Mouse (Mus musculus) lung, embryonic 15.5 days (tissue): ENCODE data around the gene Rpl37. TPM values are rescaled to one million over a fixed set of nuclear protein-coding genes. Genes with fewer than 3 reads are reported as not detected.

ENCODE experiments used
- ATAC-seq: fragments of 200-750 bp; cut with Nextera tagmentation; 2 replicates; pipeline ENCODE4 v1.8.0; 2017; ENCODE audit warnings: moderate number of reproducible peaks, borderline replicate concordance; ENCODE audit not compliant: low FRiP score, low TSS enrichment; ENCODE audit errors: extremely low read depth
- H3K27ac ChIP-seq: fragments of 300-500 bp; sonication (generic); 2 replicates; pipeline ENCODE4 v1.5.1; 2015; ENCODE audit warnings: moderate library complexity, mild to moderate bottlenecking, inconsistent platforms
- H3K27me3 ChIP-seq: fragments of 300-500 bp; sonication (generic); 2 replicates; pipeline ENCODE4 v1.6.1; 2015; ENCODE audit warnings: inconsistent platforms
- H3K36me3 ChIP-seq: fragments of 300-500 bp; sonication (generic); 2 replicates; pipeline ENCODE4 v1.6.1; 2015; ENCODE audit warnings: inconsistent platforms
- H3K4me1 ChIP-seq: fragments of 300-500 bp; sonication (generic); 2 replicates; pipeline ENCODE4 v1.6.1; 2015; ENCODE audit warnings: inconsistent platforms
- H3K4me2 ChIP-seq: fragments of 300-500 bp; sonication (generic); 2 replicates; pipeline ENCODE4 v1.6.1; 2015; ENCODE audit warnings: inconsistent platforms, mild to moderate bottlenecking, moderate library complexity
- H3K4me3 ChIP-seq: fragments of 300-500 bp; sonication (generic); 2 replicates; pipeline ENCODE4 v1.5.1; 2015; ENCODE audit warnings: mild to moderate bottlenecking, inconsistent platforms
- H3K9ac ChIP-seq: fragments of 300-500 bp; sonication (generic); 2 replicates; pipeline ENCODE4 v1.6.1; 2015; ENCODE audit warnings: inconsistent platforms
- H3K9me3 ChIP-seq: fragments of 300-500 bp; sonication (generic); 2 replicates; pipeline ENCODE4 v1.6.1; 2016; ENCODE audit warnings: inconsistent platforms
- WGBS: fragments of 180-500 bp; shearing (Covaris S2); methylation state at CpG from one replicate; pipeline ENCODE4 v1.1.7; 2015; 5-methylcytosine and 5-hydroxymethylcytosine counted together
- polyA plus RNA-seq: library from polyadenylated mRNA; unstranded; fragments of >200 nt; fragmentation: Nextera tagmentation; extraction: Ambion mirVana; gene quantifications from 2 replicates; pipeline ENCODE4 v1.2.1, GENCODE M21; 2015

Rpl37 gene
- polyA plus RNA-seq, 1 experiment from 2014 or later = 469 TPM

- no peaks in the 10 kb centered on the region for H3K27me3 ChIP-seq
- 35% methylated on average over 21 of the region's 21 CpGs for WGBS
- ATAC-seq = no peak
Observed at GRCm38 (mm10) chr15:5107686-5108654, 8.5 kb upstream of the Rpl37 start, which contains the start of gene Card6. Card6 (minus strand) TSS chr15:5108539.

GRCm38 (mm10) chr15:5108655-5109040, 7.8 kb upstream of the Rpl37 start:
- Histone ChIP-seq H3K9ac (no peak overlapping the region), H3K36me3 (no peaks in the 10 kb centered on the region), H3K4me1 (no peaks in the 10 kb centered on the region), H3K4me3 (peak overlapping the region; percentile 36; the same call in 1 of the 2 replicates), H3K9me3 (no peaks in the 10 kb centered on the region), H3K4me2 (peak overlapping the region; percentile 50), H3K27me3 (no peaks in the 10 kb centered on the region), H3K27ac (peak overlapping the region; percentile 60; the same call in 1 of the 2 replicates)
- WGBS = 71% methylated on average over 3 of the region's 3 CpGs
- no peak for ATAC-seq

More at GRCm38 (mm10) chr15:5107686-5108654, 8.5 kb upstream of the Rpl37 start, which contains the start of gene Card6:
- H3K9ac ChIP-seq = peak within 1 kb of the TSS; percentile 29
- H3K27ac ChIP-seq = peak within 1 kb of the TSS; percentile 60
- H3K4me1 ChIP-seq = no peaks in the 10 kb centered on the region
- H3K4me3 ChIP-seq = peak within 1 kb of the TSS; percentile 36
- H3K36me3 ChIP-seq = no peaks in the 10 kb centered on the region
- peak within 1 kb of the TSS; percentile 50 for H3K4me2 ChIP-seq
- H3K9me3 ChIP-seq = no peaks in the 10 kb centered on the region

GRCm38 (mm10) chr15:5112651-5113050, 3.8 kb upstream of the Rpl37 start:
- H3K4me3 ChIP-seq = no peak overlapping the region
- no peak overlapping the region for H3K27ac ChIP-seq
- no peaks in the 10 kb centered on the region for H3K9me3 ChIP-seq
- no peak overlapping the region for H3K4me2 ChIP-seq
- WGBS = 71% methylated on average over 3 of the region's 3 CpGs
- no peaks in the 10 kb centered on the region for H3K27me3 ChIP-seq
- peaks cover 13% of the 10 kb centered on the region for H3K4me1 ChIP-seq
- H3K9ac ChIP-seq = no peak overlapping the region
- peaks cover 2% of the 10 kb centered on the region; the same call in 1 of the 2 replicates for H3K36me3 ChIP-seq
- ATAC-seq = no peak

GRCm38 (mm10) chr15:5115173-5115572, 1.3 kb upstream of the Rpl37 start:
- Histone ChIP-seq H3K9me3 (no peaks in the 10 kb centered on the region), H3K27me3 (no peaks in the 10 kb centered on the region), H3K27ac (peak overlapping the region; percentile 94), H3K4me2 (peak overlapping the region; percentile 59), H3K36me3 (peaks cover 26% of the 10 kb centered on the region), H3K4me3 (peak overlapping the region; percentile 64), H3K9ac (peak overlapping the region; percentile 56), H3K4me1 (peaks cover 18% of the 10 kb centered on the region)
- WGBS = 57% methylated on average over 8 of the region's 8 CpGs
- ATAC-seq = no peak

- Histone ChIP-seq H3K36me3 (peaks cover 45% of the 10 kb centered on the region), H3K4me2 (peak overlapping the region; percentile 71), H3K4me1 (peaks cover 18% of the 10 kb centered on the region), H3K4me3 (peak overlapping the region; percentile 64), H3K27ac (peak overlapping the region; percentile 65), H3K27me3 (no peaks in the 10 kb centered on the region), H3K9me3 (no peaks in the 10 kb centered on the region), H3K9ac (peak overlapping the region; percentile 73)
- under 1% methylated on average over 22 of the region's 22 CpGs for WGBS
- ATAC-seq = peak; percentile 0; the same call in 1 of the 2 replicates
Observed at GRCm38 (mm10) chr15:5117031-5117601, 671 bp downstream of the Rpl37 start.

- H3K9me3 ChIP-seq = no peaks in the 10 kb centered on the region
- H3K4me2 ChIP-seq = no peak overlapping the region
- H3K27ac ChIP-seq = no peak overlapping the region
- H3K4me3 ChIP-seq = no peak overlapping the region
- 80% methylated on average over 9 of the region's 9 CpGs for WGBS
- H3K27me3 ChIP-seq = no peaks in the 10 kb centered on the region
- no peak overlapping the region for H3K9ac ChIP-seq
- ATAC-seq = no peak
- H3K4me1 ChIP-seq = peaks cover 18% of the 10 kb centered on the region
- peaks cover 58% of the 10 kb centered on the region for H3K36me3 ChIP-seq
Observed at GRCm38 (mm10) chr15:5118626-5119025, 2.2 kb downstream of the Rpl37 start.

- H3K9ac ChIP-seq = no peak overlapping the region
- no peaks in the 10 kb centered on the region for H3K27me3 ChIP-seq
- no peak overlapping the region for H3K4me2 ChIP-seq
- no peak overlapping the region for H3K4me3 ChIP-seq
- no peak for ATAC-seq
- no peaks in the 10 kb centered on the region for H3K9me3 ChIP-seq
- peaks cover 18% of the 10 kb centered on the region for H3K4me1 ChIP-seq
- H3K36me3 ChIP-seq = peaks cover 59% of the 10 kb centered on the region
- H3K27ac ChIP-seq = no peak overlapping the region
- WGBS = 85% methylated on average over 2 of the region's 2 CpGs
Observed at GRCm38 (mm10) chr15:5119192-5119591, 2.7 kb downstream of the Rpl37 start.

- Histone ChIP-seq H3K9me3 (no peaks in the 10 kb centered on the region), H3K4me2 (no peak overlapping the region), H3K36me3 (peaks cover 64% of the 10 kb centered on the region), H3K9ac (no peak overlapping the region), H3K27me3 (no peaks in the 10 kb centered on the region), H3K27ac (no peak overlapping the region), H3K4me1 (peaks cover 16% of the 10 kb centered on the region), H3K4me3 (no peak overlapping the region)
- WGBS = 87% methylated on average over 2 of the region's 2 CpGs
- no peak for ATAC-seq
Observed at GRCm38 (mm10) chr15:5119707-5120106, 3.3 kb downstream of the Rpl37 start.

- 87% methylated on average over 12 of the region's 12 CpGs for WGBS
- Histone ChIP-seq H3K27ac (no peak overlapping the region), H3K4me2 (no peak overlapping the region), H3K9ac (no peak overlapping the region), H3K4me3 (no peak overlapping the region), H3K27me3 (no peaks in the 10 kb centered on the region), H3K36me3 (peaks cover 66% of the 10 kb centered on the region), H3K9me3 (no peaks in the 10 kb centered on the region), H3K4me1 (peaks cover 8% of the 10 kb centered on the region)
- ATAC-seq = no peak
Observed at GRCm38 (mm10) chr15:5121535-5122313, 5.3 kb downstream of the Rpl37 start.

GRCm38 (mm10) chr15:5126456-5126855, 10.0 kb downstream of the Rpl37 start:
- Histone ChIP-seq H3K4me2 (no peak overlapping the region), H3K27me3 (no peaks in the 10 kb centered on the region), H3K9me3 (no peaks in the 10 kb centered on the region), H3K27ac (no peak overlapping the region), H3K4me1 (no peaks in the 10 kb centered on the region), H3K9ac (no peak overlapping the region), H3K36me3 (peaks cover 27% of the 10 kb centered on the region), H3K4me3 (no peak overlapping the region)
- no peak for ATAC-seq
- WGBS = 77% methylated on average over 4 of the region's 4 CpGs

GRCm38 (mm10) chr15:5127487-5127886, 11.0 kb downstream of the Rpl37 start:
- Histone ChIP-seq H3K27ac (no peak overlapping the region), H3K4me2 (no peak overlapping the region), H3K9ac (no peak overlapping the region), H3K4me1 (no peaks in the 10 kb centered on the region), H3K9me3 (no peaks in the 10 kb centered on the region), H3K36me3 (peaks cover 19% of the 10 kb centered on the region), H3K4me3 (no peak overlapping the region), H3K27me3 (no peaks in the 10 kb centered on the region)
- no peak for ATAC-seq
- 78% methylated on average over 2 of the region's 2 CpGs for WGBS
